Mouse (Mus musculus) MEL (cell line): ENCODE data around the gene Atp8b2.

ENCODE experiments used
- CTCF ChIP-seq, 3 experiments: IDR thresholded peaks in 2 of 3; conservative IDR thresholded peaks in 1 of 3; 2 replicates each; pipeline ENCODE4 v1.5.1; 2011 to 2012; ENCODE audit warnings: low read length in 3 of 3, low read depth in 2 of 3, mild to moderate bottlenecking in 2 of 3, improper control_type of control experiment in 1 of 3, inconsistent platforms in 1 of 3, mixed read lengths in 1 of 3, moderate library complexity in 1 of 3; ENCODE audit not compliant: control insufficient read depth in 1 of 3, insufficient read depth in 1 of 3, poor library complexity in 1 of 3, severe bottlenecking in 1 of 3
- E2F4 ChIP-seq: IDR thresholded peaks from 2 replicates; pipeline ENCODE4 v1.6.1; 2011; ENCODE audit warnings: low read depth, low read length, improper control_type of control experiment, borderline replicate concordance
- EP300 ChIP-seq, 2 experiments: IDR thresholded peaks; 2 replicates each; pipeline ENCODE4 v1.6.1; 2011; ENCODE audit warnings: improper control_type of control experiment in 2 of 2, low read length in 2 of 2, low read depth in 1 of 2, mild to moderate bottlenecking in 1 of 2
- ETS1 ChIP-seq: IDR thresholded peaks from 2 replicates; pipeline ENCODE4 v1.6.1; 2012; ENCODE audit warnings: low read depth, mild to moderate bottlenecking, inconsistent platforms, low read length, improper control_type of control experiment, moderate library complexity
- MAZ ChIP-seq: IDR thresholded peaks from 2 replicates; pipeline ENCODE4 v1.6.1; 2012; ENCODE audit warnings: low read depth, mild to moderate bottlenecking, inconsistent platforms, low read length, improper control_type of control experiment
- MYC ChIP-seq: IDR thresholded peaks from 2 replicates; pipeline ENCODE4 v1.6.1; 2011; ENCODE audit warnings: low read depth, mild to moderate bottlenecking, low read length, improper control_type of control experiment, moderate library complexity
- POLR2A ChIP-seq, 2 experiments: IDR thresholded peaks; 2 replicates each; pipeline ENCODE4 v1.6.1; 2011 to 2012; ENCODE audit warnings: low read length in 2 of 2, mild to moderate bottlenecking in 2 of 2, control low read depth in 1 of 2, improper control_type of control experiment in 1 of 2, low read depth in 1 of 2, moderate library complexity in 1 of 2; ENCODE audit not compliant: control insufficient read depth in 1 of 2, insufficient read depth in 1 of 2, poor library complexity in 1 of 2
- POLR2AphosphoS2 ChIP-seq: IDR thresholded peaks from 2 replicates; pipeline ENCODE4 v1.6.1; 2011; ENCODE audit warnings: low read length, improper control_type of control experiment
- TBP ChIP-seq: IDR thresholded peaks from 2 replicates; pipeline ENCODE4 v1.8.0; 2011; ENCODE audit warnings: low read depth, low read length, improper control_type of control experiment
- USF1 ChIP-seq: IDR thresholded peaks from 2 replicates; pipeline ENCODE4 v1.6.1; 2014; ENCODE audit warnings: low read depth, mild to moderate bottlenecking, inconsistent platforms, low read length, improper control_type of control experiment, moderate library complexity
- USF2 ChIP-seq, 2 experiments: IDR thresholded peaks; 2 replicates each; pipeline ENCODE4 v1.6.1; 2011 to 2012; ENCODE audit warnings: improper control_type of control experiment in 2 of 2, low read length in 2 of 2, borderline replicate concordance in 1 of 2, inconsistent platforms in 1 of 2, low read depth in 1 of 2, mild to moderate bottlenecking in 1 of 2; ENCODE audit not compliant: insufficient read depth in 1 of 2
- ZNF384 ChIP-seq: IDR thresholded peaks from 2 replicates; pipeline ENCODE4 v1.6.1; 2012; ENCODE audit warnings: low read depth, mild to moderate bottlenecking, inconsistent platforms, low read length, improper control_type of control experiment

DNA sequence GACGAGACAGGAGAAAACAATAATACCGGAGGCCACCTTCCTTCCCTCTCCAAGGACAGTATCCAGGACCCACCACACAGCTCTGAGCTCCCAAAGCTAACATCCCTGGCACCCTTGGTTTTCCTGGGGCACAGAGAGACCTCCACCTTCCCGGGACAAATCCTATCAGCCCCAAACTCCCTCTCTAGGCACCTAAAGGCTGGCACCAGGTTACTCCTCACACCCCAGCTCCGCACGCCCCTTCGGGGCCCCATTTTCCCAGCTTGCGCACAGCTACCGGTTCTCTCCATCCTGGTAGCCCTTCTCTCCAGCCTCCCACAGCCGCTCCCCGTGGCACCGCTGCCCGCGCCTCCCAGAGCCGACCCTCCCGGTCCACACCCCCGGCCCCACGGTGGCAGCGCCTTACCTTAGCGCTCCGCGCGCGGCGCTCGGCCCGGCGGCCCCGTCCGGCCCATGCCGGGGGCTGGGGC is 522 bp downstream of the Atp8b2 start:
- no peak for TF ChIP-seq EP300 (IDR thresholded peaks at IDR 0.05; ENCODE audit: low read depth in 1 of 2, low read length in 2 of 2)
- no peak for TF ChIP-seq MYC
- no peak for TF ChIP-seq E2F4
- no peak for TF ChIP-seq POLR2AphosphoS2
- no peak for TF ChIP-seq CTCF (IDR thresholded peaks at IDR 0.05 in 2 of 3, conservative IDR thresholded peaks at IDR 0.05 in 1 of 3; ENCODE audit: control insufficient read depth in 1 of 3, insufficient read depth in 1 of 3, low read depth in 2 of 3, low read length in 3 of 3, poor library complexity in 1 of 3, severe bottlenecking in 1 of 3)
- TF ChIP-seq TBP = no peak
- TF ChIP-seq ZNF384 = no peak
- TF ChIP-seq ETS1 = no peak
- no peak for TF ChIP-seq USF1
- no peak for TF ChIP-seq POLR2A (IDR thresholded peaks at IDR 0.05; ENCODE audit: control insufficient read depth in 1 of 2, insufficient read depth in 1 of 2, low read depth in 1 of 2, low read length in 2 of 2, poor library complexity in 1 of 2)
- TF ChIP-seq MAZ = no peak
- TF ChIP-seq USF2 (IDR thresholded peaks at IDR 0.05; ENCODE audit: borderline replicate concordance in 1 of 2, insufficient read depth in 1 of 2, low read depth in 1 of 2, low read length in 2 of 2) = no peak
